Mouse (Mus musculus): Measurements from ENCODE around the gene Cers2. TPM values are rescaled to one million over a fixed set of nuclear protein-coding genes. Genes with fewer than 3 reads are reported as not detected.

Gene Cers2
- 118 and 123 TPM in 2 replicates for polyA plus RNA-seq (2014; fragmentation: Nextera tagmentation; extraction: Ambion mirVana)

DNA sequence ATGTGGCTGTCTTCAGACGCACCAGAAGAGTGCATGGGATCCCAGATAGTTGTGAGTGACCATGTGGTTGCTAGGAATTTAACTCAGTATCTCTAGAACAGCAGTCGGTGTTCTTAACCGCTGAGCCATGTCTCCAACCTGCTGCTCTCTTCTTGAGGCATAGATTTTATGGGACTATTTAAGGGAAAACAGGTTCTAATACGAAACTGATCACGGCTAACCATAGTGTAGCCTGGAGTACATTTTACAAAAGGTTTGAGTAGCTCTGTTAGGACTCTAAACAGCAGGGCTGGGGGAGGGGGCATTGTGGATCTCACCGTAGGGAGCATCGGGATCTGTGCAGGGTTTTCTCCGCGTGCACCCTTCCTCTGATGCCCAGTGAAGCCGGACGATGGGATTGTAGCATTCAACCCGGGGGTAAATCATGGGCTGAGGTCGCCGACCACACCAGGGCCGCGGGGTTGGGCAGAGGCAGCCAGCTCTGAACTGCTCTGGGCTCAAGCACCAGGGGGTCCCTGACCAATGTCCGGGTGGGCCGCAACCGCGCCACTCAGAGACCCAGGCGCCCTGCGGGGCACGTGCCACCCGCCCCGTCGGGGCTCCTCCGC, at the start of gene Cers2:
Cers2 (plus strand) TSS at position 306 of the 608 bp plus-strand sequence.
- Histone ChIP-seq H3K27me3 (ENCODE audit: control insufficient read depth, insufficient read depth, low read length) (no peaks in the 10 kb centered on the region), H3K9me3 (ENCODE audit: control insufficient read depth, low read length) (no peaks in the 10 kb centered on the region), H3K36me3 (ENCODE audit: control insufficient read depth, insufficient read depth, low read length) (no peaks in the 10 kb centered on the region), H3K4me3 (ENCODE audit: control insufficient read depth in 1 of 2, insufficient read depth in 1 of 2, low read depth in 1 of 2, low read length in 2 of 2) (peak within 1 kb of the TSS; percentile 81 to 96), H3K4me2 (ENCODE audit: low read length) (peak within 1 kb of the TSS; percentile 88), H3K4me1 (ENCODE audit: control insufficient read depth in 2 of 2, insufficient read depth in 2 of 2, low read length in 2 of 2) (peaks cover 29 to 35% of the 10 kb centered on the region in 2 experiments), H3K27ac (replicated peaks in 1 of 2; ENCODE audit: control insufficient read depth in 1 of 2, insufficient read depth in 1 of 2, low read depth in 2 of 2, low read length in 2 of 2) (peak within 1 kb of the TSS; percentile 89 to 95), H3K9ac (ENCODE audit: low read length) (peak within 1 kb of the TSS; percentile 99)
- 3% methylated on average over 27 of the region's 27 CpGs for WGBS
- ATAC-seq (ENCODE audit: insufficient number of reproducible peaks, insufficient read depth, low FRiP score, low read depth) = no peak

DNA sequence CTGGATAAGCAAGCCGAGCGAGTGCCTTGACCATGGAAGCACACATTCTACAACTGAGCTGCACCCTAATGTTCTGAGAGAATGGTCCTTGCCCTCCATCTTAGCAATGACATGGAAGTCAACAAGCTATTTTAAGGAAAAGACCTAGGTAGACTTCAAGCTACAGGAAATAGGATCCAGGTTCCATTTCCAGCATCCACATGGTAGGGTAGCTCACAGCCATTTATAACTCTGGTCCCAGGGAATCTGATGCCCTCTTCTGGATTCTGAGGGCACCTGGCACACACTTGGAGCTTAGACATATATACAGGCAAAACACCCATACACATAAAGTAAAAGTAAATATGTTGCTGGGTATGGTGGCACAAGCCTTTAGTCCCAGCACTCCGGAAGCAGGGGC, 48.5 kb upstream of the Cers2 start:
- Histone ChIP-seq H3K27ac (replicated peaks in 1 of 2; ENCODE audit: control insufficient read depth in 1 of 2, insufficient read depth in 1 of 2, low read depth in 2 of 2, low read length in 2 of 2) (no peak overlapping the region), H3K9me3 (ENCODE audit: control insufficient read depth, low read length) (no peaks in the 10 kb centered on the region), H3K9ac (ENCODE audit: low read length) (no peak overlapping the region), H3K36me3 (ENCODE audit: control insufficient read depth, insufficient read depth, low read length) (peaks cover 84% of the 10 kb centered on the region), H3K4me1 (ENCODE audit: control insufficient read depth in 2 of 2, insufficient read depth in 2 of 2, low read length in 2 of 2) (peaks cover 0 to 2% of the 10 kb centered on the region in 2 experiments; a peak in 1 of 4 replicates), H3K4me2 (ENCODE audit: low read length) (no peak overlapping the region), H3K4me3 (ENCODE audit: control insufficient read depth in 1 of 2, insufficient read depth in 1 of 2, low read depth in 1 of 2, low read length in 2 of 2) (no peak overlapping the region), H3K27me3 (ENCODE audit: control insufficient read depth, insufficient read depth, low read length) (no peaks in the 10 kb centered on the region)
- no peak for ATAC-seq (ENCODE audit: insufficient number of reproducible peaks, insufficient read depth, low FRiP score, low read depth)
- 95% methylated on average over 3 of the region's 3 CpGs for WGBS

DNA sequence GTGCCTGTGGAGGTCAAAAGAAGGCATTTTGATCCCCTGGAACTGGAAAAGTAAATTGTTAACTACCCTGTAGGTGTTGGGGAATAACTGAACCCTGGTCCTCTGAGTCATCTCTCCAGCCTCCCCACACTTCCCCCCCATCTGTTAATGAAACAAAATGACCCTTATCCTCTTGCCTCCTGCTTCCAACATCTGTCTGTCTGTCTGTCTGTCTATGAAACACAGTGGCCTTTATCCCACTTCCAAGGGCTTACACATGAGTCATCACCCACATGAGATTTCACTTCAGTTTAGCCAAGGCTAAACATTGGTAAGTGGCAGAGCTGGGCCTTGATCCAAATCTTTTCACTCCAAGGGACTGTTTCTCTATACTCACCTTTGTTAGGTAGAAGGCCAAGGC, 46.7 kb upstream of the Cers2 start:
- Histone ChIP-seq H3K9ac (ENCODE audit: low read length) (no peak overlapping the region), H3K4me1 (ENCODE audit: control insufficient read depth in 2 of 2, insufficient read depth in 2 of 2, low read length in 2 of 2) (peaks cover 0 to 3% of the 10 kb centered on the region in 2 experiments; a peak in 1 of 4 replicates), H3K4me3 (ENCODE audit: control insufficient read depth in 1 of 2, insufficient read depth in 1 of 2, low read depth in 1 of 2, low read length in 2 of 2) (no peak overlapping the region), H3K4me2 (ENCODE audit: low read length) (no peak overlapping the region), H3K27ac (replicated peaks in 1 of 2; ENCODE audit: control insufficient read depth in 1 of 2, insufficient read depth in 1 of 2, low read depth in 2 of 2, low read length in 2 of 2) (no peak overlapping the region), H3K9me3 (ENCODE audit: control insufficient read depth, low read length) (no peaks in the 10 kb centered on the region), H3K36me3 (ENCODE audit: control insufficient read depth, insufficient read depth, low read length) (peaks cover 66% of the 10 kb centered on the region), H3K27me3 (ENCODE audit: control insufficient read depth, insufficient read depth, low read length) (no peaks in the 10 kb centered on the region)
- no peak for ATAC-seq (ENCODE audit: insufficient number of reproducible peaks, insufficient read depth, low FRiP score, low read depth)

DNA sequence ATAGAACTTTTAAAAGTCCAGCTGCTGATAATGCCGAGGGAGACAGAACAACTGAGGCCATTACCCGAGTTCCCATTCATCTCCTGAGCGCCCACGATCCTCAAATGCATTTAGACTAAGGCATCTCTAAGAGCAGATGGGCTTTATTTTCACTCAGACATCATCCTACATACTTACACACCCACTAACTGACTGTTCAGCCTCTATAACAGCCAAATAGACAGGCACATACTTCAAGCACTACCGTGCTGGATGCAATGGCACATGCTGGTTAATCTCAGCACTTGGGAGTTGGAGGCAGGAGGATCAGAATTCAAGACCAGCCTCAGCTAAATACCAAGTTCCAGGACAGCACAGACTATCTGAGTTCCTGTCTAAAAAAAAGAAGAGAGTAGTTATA, 44.8 kb upstream of the Cers2 start:
- Histone ChIP-seq H3K4me3 (ENCODE audit: control insufficient read depth in 1 of 2, insufficient read depth in 1 of 2, low read depth in 1 of 2, low read length in 2 of 2) (no peak overlapping the region), H3K4me2 (ENCODE audit: low read length) (no peak overlapping the region), H3K9ac (ENCODE audit: low read length) (peak overlapping the region; percentile 16; the same call in 1 of the 2 replicates), H3K27ac (replicated peaks in 1 of 2; ENCODE audit: control insufficient read depth in 1 of 2, insufficient read depth in 1 of 2, low read depth in 2 of 2, low read length in 2 of 2) (no peak overlapping the region), H3K9me3 (ENCODE audit: control insufficient read depth, low read length) (no peaks in the 10 kb centered on the region), H3K27me3 (ENCODE audit: control insufficient read depth, insufficient read depth, low read length) (no peaks in the 10 kb centered on the region), H3K4me1 (ENCODE audit: control insufficient read depth in 2 of 2, insufficient read depth in 2 of 2, low read length in 2 of 2) (peaks cover 0 to 13% of the 10 kb centered on the region in 2 experiments; a peak in 2 of 4 replicates), H3K36me3 (ENCODE audit: control insufficient read depth, insufficient read depth, low read length) (peaks cover 47% of the 10 kb centered on the region)
- WGBS = 69% methylated on average over 5 of the region's 5 CpGs
- no peak for ATAC-seq (ENCODE audit: insufficient number of reproducible peaks, insufficient read depth, low FRiP score, low read depth)

DNA sequence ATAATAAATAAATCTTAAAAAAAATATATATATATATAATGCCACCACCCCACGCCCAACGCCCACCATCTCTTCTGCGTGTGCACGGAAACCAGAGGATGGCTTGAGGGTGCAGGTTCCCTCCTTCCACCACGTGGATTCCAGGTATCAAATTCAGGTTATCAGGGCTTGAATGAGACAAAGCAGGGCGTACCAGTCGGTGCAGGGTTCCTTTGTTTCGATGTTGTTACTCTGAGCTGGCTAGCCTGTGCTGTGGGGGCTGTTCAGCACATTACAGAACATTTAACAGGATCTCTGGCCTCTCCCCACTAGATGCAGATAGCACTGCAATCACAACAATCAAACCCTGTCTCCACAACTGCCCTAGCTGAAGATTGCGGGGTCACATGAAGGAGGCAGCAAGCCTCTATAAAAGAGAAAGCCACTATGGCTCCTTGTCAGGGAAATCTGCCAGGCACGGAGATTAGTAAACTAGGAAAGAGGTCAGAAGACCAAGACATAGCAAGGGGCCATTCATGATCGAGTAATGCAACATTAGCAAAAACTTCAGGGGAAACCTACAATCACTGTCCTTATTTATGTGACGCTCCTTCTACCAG, 43.7 kb upstream of the Cers2 start:
- ATAC-seq (ENCODE audit: insufficient number of reproducible peaks, insufficient read depth, low FRiP score, low read depth) = no peak
- no peak overlapping the region for H3K9ac ChIP-seq (ENCODE audit: low read length)
- no peak overlapping the region for H3K4me2 ChIP-seq (ENCODE audit: low read length)
- no peak overlapping the region for H3K27ac ChIP-seq (replicated peaks in 1 of 2; ENCODE audit: control insufficient read depth in 1 of 2, insufficient read depth in 1 of 2, low read depth in 2 of 2, low read length in 2 of 2)
- no peak overlapping the region for H3K4me3 ChIP-seq (ENCODE audit: control insufficient read depth in 1 of 2, insufficient read depth in 1 of 2, low read depth in 1 of 2, low read length in 2 of 2)
- H3K4me1 ChIP-seq (ENCODE audit: control insufficient read depth in 2 of 2, insufficient read depth in 2 of 2, low read length in 2 of 2) = peaks cover 0 to 20% of the 10 kb centered on the region in 2 experiments; a peak in 2 of 4 replicates
- 76% methylated on average over 12 of the region's 12 CpGs for WGBS
- peaks cover 38% of the 10 kb centered on the region for H3K36me3 ChIP-seq (ENCODE audit: control insufficient read depth, insufficient read depth, low read length)
- no peaks in the 10 kb centered on the region for H3K27me3 ChIP-seq (ENCODE audit: control insufficient read depth, insufficient read depth, low read length)
- H3K9me3 ChIP-seq (ENCODE audit: control insufficient read depth, low read length) = no peaks in the 10 kb centered on the region

DNA sequence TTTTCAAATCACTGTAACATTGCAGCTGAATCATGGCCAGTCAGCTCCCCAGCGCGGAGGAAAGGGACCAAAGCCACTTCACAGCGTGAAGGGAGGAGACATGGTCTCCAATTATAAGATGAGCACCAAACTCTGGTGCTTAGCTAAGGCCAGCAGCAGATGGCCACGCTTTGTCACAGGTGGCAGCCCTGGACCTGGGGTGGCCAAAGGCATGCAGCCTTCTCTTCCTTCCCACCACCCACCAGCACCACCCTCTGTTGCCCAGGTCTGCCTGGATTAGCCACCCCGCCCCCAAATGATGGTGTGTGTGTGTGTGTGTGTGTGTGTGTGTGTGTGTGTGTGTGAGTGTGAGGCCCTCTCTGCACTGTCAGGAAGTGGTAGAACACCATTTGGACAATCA, 41.1 kb upstream of the Cers2 start:
- H3K27ac ChIP-seq (replicated peaks in 1 of 2; ENCODE audit: control insufficient read depth in 1 of 2, insufficient read depth in 1 of 2, low read depth in 2 of 2, low read length in 2 of 2) = no peak overlapping the region
- no peak overlapping the region for H3K4me2 ChIP-seq (ENCODE audit: low read length)
- H3K4me3 ChIP-seq (ENCODE audit: control insufficient read depth in 1 of 2, insufficient read depth in 1 of 2, low read depth in 1 of 2, low read length in 2 of 2) = no peak overlapping the region
- no peaks in the 10 kb centered on the region for H3K9me3 ChIP-seq (ENCODE audit: control insufficient read depth, low read length)
- peaks cover 14% of the 10 kb centered on the region for H3K36me3 ChIP-seq (ENCODE audit: control insufficient read depth, insufficient read depth, low read length)
- no peaks in the 10 kb centered on the region for H3K27me3 ChIP-seq (ENCODE audit: control insufficient read depth, insufficient read depth, low read length)
- 89% methylated on average over 5 of the region's 5 CpGs for WGBS
- ATAC-seq (ENCODE audit: insufficient number of reproducible peaks, insufficient read depth, low FRiP score, low read depth) = 0 out of 2 replicates have a peak, but pooled peaks have one; percentile 20
- H3K4me1 ChIP-seq (ENCODE audit: control insufficient read depth in 2 of 2, insufficient read depth in 2 of 2, low read length in 2 of 2) = peaks cover 5 to 34% of the 10 kb centered on the region in 2 experiments
- H3K9ac ChIP-seq (ENCODE audit: low read length) = no peak overlapping the region

DNA sequence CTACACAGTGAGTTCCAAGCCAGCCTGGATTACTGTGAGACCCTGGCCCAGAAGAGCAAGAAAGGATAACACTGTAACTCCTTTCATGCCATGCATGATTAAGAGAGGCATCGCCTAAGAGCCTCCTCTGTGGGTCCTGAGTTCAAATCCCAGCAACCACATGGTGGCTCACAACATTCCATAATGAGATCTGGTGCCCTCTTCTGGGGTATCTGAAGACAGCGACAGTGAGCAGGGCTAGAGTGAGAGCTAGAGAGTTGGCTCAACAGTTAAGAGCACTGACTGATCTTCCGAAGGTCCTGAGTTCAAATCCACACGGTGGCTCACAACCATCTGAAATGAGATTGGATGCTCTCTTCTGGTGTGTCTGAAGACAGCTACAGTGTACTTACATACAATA, 40.1 kb upstream of the Cers2 start:
- Histone ChIP-seq H3K4me1 (ENCODE audit: control insufficient read depth in 2 of 2, insufficient read depth in 2 of 2, low read length in 2 of 2) (peaks cover 5 to 34% of the 10 kb centered on the region in 2 experiments), H3K4me2 (ENCODE audit: low read length) (no peak overlapping the region), H3K27me3 (ENCODE audit: control insufficient read depth, insufficient read depth, low read length) (no peaks in the 10 kb centered on the region), H3K4me3 (ENCODE audit: control insufficient read depth in 1 of 2, insufficient read depth in 1 of 2, low read depth in 1 of 2, low read length in 2 of 2) (no peak overlapping the region), H3K9ac (ENCODE audit: low read length) (no peak overlapping the region), H3K36me3 (ENCODE audit: control insufficient read depth, insufficient read depth, low read length) (0 out of 2 replicates have a peak, but pooled peaks cover 4% of the 10 kb centered on the region), H3K27ac (replicated peaks in 1 of 2; ENCODE audit: control insufficient read depth in 1 of 2, insufficient read depth in 1 of 2, low read depth in 2 of 2, low read length in 2 of 2) (no peak overlapping the region), H3K9me3 (ENCODE audit: control insufficient read depth, low read length) (no peaks in the 10 kb centered on the region)
- ATAC-seq (ENCODE audit: insufficient number of reproducible peaks, insufficient read depth, low FRiP score, low read depth) = no peak
- WGBS = 95% methylated on average over 4 of the region's 4 CpGs
